ENCODE assay signal across 8 mouse cellular contexts in the genomic region with DNA sequence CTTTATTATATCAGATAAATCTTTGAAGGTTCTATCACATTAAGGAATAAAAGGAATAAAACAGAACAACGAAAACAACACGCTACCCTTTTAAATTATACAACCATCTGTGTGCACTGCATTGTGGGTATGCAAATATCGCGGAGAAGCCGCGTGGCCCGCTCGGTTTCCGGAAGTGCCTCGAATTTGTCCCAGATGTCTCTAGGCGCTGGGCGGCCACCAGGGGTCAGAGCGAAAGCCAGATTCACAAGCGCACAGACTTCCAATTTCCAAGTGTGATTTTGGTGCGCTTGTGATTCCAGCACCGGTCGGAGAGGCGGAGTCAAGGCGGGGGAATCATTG. TPM values are rescaled to one million over a fixed set of nuclear protein-coding genes. Genes with fewer than 3 reads are reported as not detected.
DNase-seq lines count a peak whose midpoint lies in the region; ATAC-seq and TF ChIP-seq lines count a peak whose summit lies in the region.

A gene (plus strand): TSS at position 229 of the 342 bp plus-strand sequence.

- H3K9me3 ChIP-seq in hindbrain, embryonic 10.5 days = no peaks in the 10 kb centered on the region
- H3K9me3 ChIP-seq in lung, postnatal 0 days (ENCODE audit: low read length) = no peaks in the 10 kb centered on the region

- peak within 1 kb of the TSS; percentile 68 for H3K4me3 ChIP-seq in hindbrain, embryonic 10.5 days
- H3K4me3 ChIP-seq in lung, postnatal 0 days (ENCODE audit: low read depth, low read length) = peak within 1 kb of the TSS; percentile 57

- peak within 1 kb of the TSS; percentile 81 for H3K4me2 ChIP-seq in lung, postnatal 0 days (replicated peaks; ENCODE audit: low read depth, low read length)

- peaks cover 16% of the 10 kb centered on the region for H3K4me1 ChIP-seq in hindbrain, embryonic 10.5 days (replicated peaks)
- H3K4me1 ChIP-seq in lung, postnatal 0 days (ENCODE audit: insufficient read depth, low read depth, low read length) = no peaks in the 10 kb centered on the region

- peak; percentile 89 for TF ChIP-seq CTCF in lung, postnatal 0 days (IDR thresholded peaks at IDR 0.05)

- H3K36me3 ChIP-seq in hindbrain, embryonic 10.5 days = 0 out of 2 replicates have a peak, but pooled peaks cover 3% of the 10 kb centered on the region
- no peaks in the 10 kb centered on the region for H3K36me3 ChIP-seq in lung, postnatal 0 days (ENCODE audit: insufficient read depth, low read length)

- no peaks in the 10 kb centered on the region for H3K27me3 ChIP-seq in hindbrain, embryonic 10.5 days (ENCODE audit: insufficient read depth, poor library complexity, severe bottlenecking)
- no peaks in the 10 kb centered on the region for H3K27me3 ChIP-seq in lung, postnatal 0 days (replicated peaks; ENCODE audit: insufficient read depth, low read length)

- peak within 1 kb of the TSS; percentile 86 for H3K9ac ChIP-seq in lung, postnatal 0 days (replicated peaks; ENCODE audit: low read depth)

- H3K27ac ChIP-seq in hindbrain, embryonic 10.5 days = peak within 1 kb of the TSS; percentile 93
- peak within 1 kb of the TSS; percentile 94 for H3K27ac ChIP-seq in lung, postnatal 0 days (ENCODE audit: low read length)

- DNase-seq in NIH3T3 (ENCODE audit: low read depth) = peak; percentile 99
- peak; percentile 86 for DNase-seq in cerebellum, adult 8-10 months
- DNase-seq in forelimb bud, embryonic 11.5 days (ENCODE audit: low read depth, low spot score) = peak; percentile 98
- DNase-seq in hindbrain, embryonic 10.5 days (ENCODE audit: low spot score) = peak; percentile 94
- peak; percentile 94 for DNase-seq in layer of hippocampus, adult 9-11 months
- DNase-seq in lung, postnatal 0 days (ENCODE audit: low spot score) = peak; percentile 98
- peak; percentile 97 for DNase-seq in retina, postnatal 1 day
- DNase-seq in urinary bladder, postnatal 10 days (ENCODE audit: low spot score) = peak; percentile 83

- peak; percentile 91 for ATAC-seq in lung, postnatal 0 days

- WGBS in hindbrain, embryonic 10.5 days = under 1% methylated on average over 19 of the region's 19 CpGs
- 2% methylated on average over 19 of the region's 19 CpGs for WGBS in lung, postnatal 0 days

- peak; percentile 68; the same call in 1 of the 2 replicates for TF ChIP-seq EP300 in lung, postnatal 0 days (IDR thresholded peaks at IDR 0.05)

RNA-seq across cellular contexts. Expression of the gene that starts here (rescaled TPM):
- polyA plus RNA-seq in hindbrain, embryonic 10.5 days (2016; fragmentation: Nextera tagmentation; extraction: Ambion mirVana) = 11.2 and 13.3 TPM in 2 replicates
- 13.7 and 14.8 TPM in 2 replicates for polyA plus RNA-seq in lung, postnatal 0 days (2015; fragmentation: Nextera tagmentation; extraction: Ambion mirVana)

Comparison
In these comparisons a context has a peak if more than half of its experiments do, and no peak if none do; other contexts are left out.
1. Peak in every context shown above with its lines: DNase-seq, ATAC-seq, H3K4me3 ChIP-seq and H3K27ac ChIP-seq.